Mouse (Mus musculus) lung, embryonic 14.5 days (tissue): ENCODE data around the gene Arx. TPM values are rescaled to one million over a fixed set of nuclear protein-coding genes. Genes with fewer than 3 reads are reported as not detected.

Experiments used
- ATAC-seq: fragments of 200-750 bp; cut with Nextera tagmentation; 2 replicates; pipeline ENCODE4 v1.8.0; 2017; ENCODE audit warnings: mild to moderate bottlenecking, moderate TSS enrichment, moderate library complexity; ENCODE audit not compliant: insufficient read depth
- DNase-seq: peaks from one replicate; pipeline ENCODE4 v3.0.0-alpha.2; 2015
- H3K27ac ChIP-seq: fragments of 300-500 bp; sonication (generic); 2 replicates; pipeline ENCODE4 v1.5.1; 2014; ENCODE audit warnings: low read depth, mild to moderate bottlenecking, moderate library complexity
- H3K27me3 ChIP-seq: fragments of 300-500 bp; sonication (generic); 2 replicates; pipeline ENCODE4 v1.6.1; 2014; ENCODE audit warnings: low read length, control low read depth; ENCODE audit not compliant: insufficient read depth
- H3K36me3 ChIP-seq: fragments of 300-500 bp; sonication (generic); 2 replicates; pipeline ENCODE4 v1.6.1; 2014; ENCODE audit warnings: control low read depth; ENCODE audit not compliant: insufficient read depth
- H3K4me1 ChIP-seq: fragments of 300-500 bp; sonication (generic); 2 replicates; pipeline ENCODE4 v1.6.1; 2014; ENCODE audit warnings: antibody characterized with exemption, control low read depth; ENCODE audit not compliant: insufficient read depth
- H3K4me2 ChIP-seq: fragments of 300-500 bp; sonication (generic); 2 replicates; pipeline ENCODE4 v1.6.1; 2014; ENCODE audit warnings: mild to moderate bottlenecking
- H3K4me3 ChIP-seq: fragments of 300-500 bp; sonication (generic); 2 replicates; pipeline ENCODE4 v1.5.1; 2014; ENCODE audit warnings: low read depth, low read length
- H3K9ac ChIP-seq: fragments of 300-500 bp; sonication (generic); 2 replicates; pipeline ENCODE4 v1.6.1; 2014
- H3K9me3 ChIP-seq: fragments of 300-500 bp; sonication (generic); 2 replicates; pipeline ENCODE4 v1.6.1; 2016; ENCODE audit warnings: low read depth, low read length, control low read depth
- CTCF ChIP-seq: IDR thresholded peaks from 2 replicates; pipeline ENCODE4 v1.5.1; 2016; ENCODE audit warnings: antibody characterized with exemption, low read depth
- WGBS: fragments of 180-500 bp; shearing (Covaris S2); extraction: QIAGEN DNeasy Blood & Tissue Kit; methylation state at CpG from one replicate; pipeline ENCODE4 v1.1.7; 2014; 5-methylcytosine and 5-hydroxymethylcytosine counted together
- polyA plus RNA-seq: library from polyadenylated mRNA; unstranded; fragments of >200 nt; fragmentation: Nextera tagmentation; extraction: Ambion mirVana; gene quantifications from 2 replicates; pipeline ENCODE4 v1.2.1, GENCODE M21; 2014

Gene Arx
- polyA plus RNA-seq = not detected in 2 replicates

DNA sequence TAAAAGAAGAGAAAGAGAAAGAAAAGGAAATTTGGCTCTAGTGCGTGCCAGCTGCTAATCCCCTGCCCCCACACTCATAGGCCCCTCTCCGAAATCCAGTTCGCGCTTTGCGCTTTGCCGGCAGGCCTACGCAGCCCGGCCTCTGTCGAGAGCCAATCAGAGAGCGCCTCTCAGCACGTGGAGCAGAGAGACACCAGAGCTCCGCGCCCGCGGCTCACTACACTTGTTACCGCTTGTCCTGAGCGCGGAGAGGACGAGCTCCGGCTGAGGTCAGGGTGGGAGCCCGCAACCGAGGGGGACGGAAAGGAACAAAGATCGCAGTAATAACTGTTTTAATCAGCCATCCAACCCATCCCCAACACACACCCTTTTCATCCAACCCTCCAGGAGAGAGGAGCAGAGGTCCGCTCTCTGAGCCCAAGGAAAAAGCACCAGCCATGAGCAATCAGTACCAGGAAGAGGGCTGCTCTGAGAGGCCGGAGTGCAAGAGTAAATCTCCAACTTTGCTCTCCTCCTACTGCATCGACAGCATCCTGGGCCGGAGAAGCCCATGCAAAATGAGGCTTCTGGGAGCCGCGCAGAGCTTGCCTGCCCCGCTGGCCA is at the start of gene Arx:
TSS of gene Arx (plus strand) at position 155 of the 603 bp plus-strand sequence.
- Histone ChIP-seq H3K27ac (no peak within 1 kb of the TSS), H3K4me2 (no peak within 1 kb of the TSS), H3K4me3 (no peak within 1 kb of the TSS), H3K4me1 (no peaks in the 10 kb centered on the region), H3K36me3 (no peaks in the 10 kb centered on the region), H3K9ac (no peak within 1 kb of the TSS), H3K9me3 (no peaks in the 10 kb centered on the region), H3K27me3 (peaks cover 93% of the 10 kb centered on the region)
- DNase-seq = peak; percentile 82
- peak; percentile 96 for ATAC-seq
- WGBS = 8% methylated on average over 28 of the region's 31 CpGs
- TF ChIP-seq CTCF = no peak

DNA sequence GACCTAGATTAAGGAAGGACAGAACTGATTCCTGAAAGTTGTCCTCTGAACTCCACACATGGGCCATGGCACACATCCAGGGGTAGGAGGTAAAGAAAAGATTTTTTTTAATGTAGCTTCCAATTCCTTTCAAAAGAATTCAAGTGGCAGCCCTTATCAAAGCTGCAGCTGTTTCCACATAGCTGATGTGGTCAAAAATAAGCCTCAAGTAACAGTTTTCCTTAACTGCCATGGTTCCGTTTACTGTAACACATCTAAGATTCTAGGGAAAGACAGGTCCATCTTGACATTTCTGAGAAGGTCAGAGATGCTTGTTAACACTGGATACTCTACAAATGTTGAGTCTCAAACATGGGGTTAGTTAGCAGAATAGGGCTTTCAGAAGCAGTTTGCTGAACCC is 34.9 kb upstream of the Arx start:
- no peak for TF ChIP-seq CTCF
- no peak overlapping the region for H3K4me2 ChIP-seq
- DNase-seq (no peak), ATAC-seq (no peak)
- WGBS = 58% methylated on average over 1 of the region's 1 CpGs
- H3K4me1 ChIP-seq = no peaks in the 10 kb centered on the region
- H3K27me3 ChIP-seq = no peaks in the 10 kb centered on the region
- no peak overlapping the region for H3K9ac ChIP-seq
- no peaks in the 10 kb centered on the region for H3K36me3 ChIP-seq
- H3K4me3 ChIP-seq = no peak overlapping the region
- no peaks in the 10 kb centered on the region for H3K9me3 ChIP-seq
- H3K27ac ChIP-seq = no peak overlapping the region

DNA sequence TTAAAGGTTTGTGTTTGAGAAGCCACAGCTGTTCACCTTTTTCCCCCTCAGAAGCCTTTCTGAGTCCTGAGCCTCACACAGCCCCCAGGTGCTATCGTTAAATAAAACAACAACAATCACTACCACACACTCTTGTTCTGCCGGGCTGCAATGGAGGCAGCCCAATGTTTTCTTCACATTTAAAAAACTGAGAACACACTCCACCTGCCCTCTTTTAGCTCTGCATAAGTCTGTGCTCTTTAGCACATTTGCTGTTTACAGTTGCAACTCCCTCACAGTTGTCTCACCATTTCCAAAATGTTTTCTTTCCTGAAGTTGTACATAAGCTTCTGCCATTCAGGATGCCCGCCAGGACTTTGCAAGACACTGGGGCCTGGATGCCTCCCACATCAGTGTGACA is 10.6 kb upstream of the Arx start:
- ATAC-seq (no peak), DNase-seq (no peak)
- no peak for TF ChIP-seq CTCF
- H3K36me3 ChIP-seq = no peaks in the 10 kb centered on the region
- H3K4me2 ChIP-seq = no peak overlapping the region
- H3K4me1 ChIP-seq = no peaks in the 10 kb centered on the region
- H3K4me3 ChIP-seq = no peak overlapping the region
- no peaks in the 10 kb centered on the region for H3K9me3 ChIP-seq
- WGBS = 29% methylated on average over 3 of the region's 3 CpGs
- H3K27me3 ChIP-seq = 0 out of 2 replicates have a peak, but pooled peaks cover 4% of the 10 kb centered on the region
- H3K27ac ChIP-seq = no peak overlapping the region
- H3K9ac ChIP-seq = no peak overlapping the region

- ATAC-seq = no peak
- TF ChIP-seq CTCF = no peak
- H3K4me3 ChIP-seq = no peak overlapping the region
- peaks cover 36% of the 10 kb centered on the region for H3K27me3 ChIP-seq
- no peak overlapping the region for H3K9ac ChIP-seq
- H3K9me3 ChIP-seq = no peaks in the 10 kb centered on the region
- no peak overlapping the region for H3K4me2 ChIP-seq
- H3K36me3 ChIP-seq = no peaks in the 10 kb centered on the region
- H3K4me1 ChIP-seq = no peaks in the 10 kb centered on the region
- no peak overlapping the region for H3K27ac ChIP-seq
- 27% methylated on average over 6 of the region's 11 CpGs for WGBS
- no peak for DNase-seq
Observed at GRCm38 (mm10) chrX:93279940-93280339, 6.3 kb upstream of the Arx start.

- 10% methylated on average over 23 of the region's 23 CpGs for WGBS
- peak; percentile 60 for TF ChIP-seq CTCF
Observed at GRCm38 (mm10) chrX:93281028-93281723, 5.1 kb upstream of the Arx start.

GRCm38 (mm10) chrX:93281756-93282155 is 4.5 kb upstream of the Arx start:
- no peaks in the 10 kb centered on the region for H3K36me3 ChIP-seq
- no peaks in the 10 kb centered on the region for H3K4me1 ChIP-seq
- no peak for DNase-seq
- ATAC-seq = no peak
- H3K9me3 ChIP-seq = no peaks in the 10 kb centered on the region
- H3K4me3 ChIP-seq = no peak overlapping the region
- no peak for TF ChIP-seq CTCF
- H3K9ac ChIP-seq = no peak overlapping the region
- no peak overlapping the region for H3K27ac ChIP-seq
- H3K4me2 ChIP-seq = peak overlapping the region; percentile 37; the same call in 1 of the 2 replicates
- H3K27me3 ChIP-seq = peaks cover 54% of the 10 kb centered on the region
- 8% methylated on average over 5 of the region's 5 CpGs for WGBS

More at GRCm38 (mm10) chrX:93281028-93281723, 5.1 kb upstream of the Arx start:
- H3K9ac ChIP-seq = no peak overlapping the region
- no peak overlapping the region for H3K27ac ChIP-seq
- DNase-seq (peak; percentile 72), ATAC-seq (peak; percentile 50; the same call in 1 of the 2 replicates)
- peak overlapping the region; percentile 37; the same call in 1 of the 2 replicates for H3K4me2 ChIP-seq
- H3K27me3 ChIP-seq = peaks cover 49% of the 10 kb centered on the region
- H3K4me3 ChIP-seq = no peak overlapping the region
- no peaks in the 10 kb centered on the region for H3K9me3 ChIP-seq
- no peaks in the 10 kb centered on the region for H3K36me3 ChIP-seq
- H3K4me1 ChIP-seq = no peaks in the 10 kb centered on the region

- Histone ChIP-seq H3K4me2 (no peak overlapping the region), H3K4me1 (no peaks in the 10 kb centered on the region), H3K9ac (no peak overlapping the region), H3K9me3 (no peaks in the 10 kb centered on the region), H3K27me3 (peaks cover 87% of the 10 kb centered on the region), H3K27ac (no peak overlapping the region), H3K36me3 (no peaks in the 10 kb centered on the region), H3K4me3 (no peak overlapping the region)
- TF ChIP-seq CTCF = no peak
- no peak for DNase-seq
- no peak for ATAC-seq
- WGBS = 9% methylated on average over 10 of the region's 10 CpGs
Observed at GRCm38 (mm10) chrX:93285091-93285490, 1.2 kb upstream of the Arx start.
